Mouse (Mus musculus) v-Abl transformed pro-B cells (cell line): ENCODE measurements at regions not wholly inside any gene's neighbourhood (a gene's known extent, or its start where the extent isn't known, plus 50 kb on each side); places are given as distances from the start of the nearest gene placed in this dataset.

ENCODE experiments used
- in situ Hi-C, 2 experiments: fragments of 400-800 bp; cut with MboI; formaldehyde crosslinking; loops; one replicate each; pipeline ENCODE4 v1.15.1; 2025; ENCODE audit not compliant: unreplicated experiment in 2 of 2

DNA sequence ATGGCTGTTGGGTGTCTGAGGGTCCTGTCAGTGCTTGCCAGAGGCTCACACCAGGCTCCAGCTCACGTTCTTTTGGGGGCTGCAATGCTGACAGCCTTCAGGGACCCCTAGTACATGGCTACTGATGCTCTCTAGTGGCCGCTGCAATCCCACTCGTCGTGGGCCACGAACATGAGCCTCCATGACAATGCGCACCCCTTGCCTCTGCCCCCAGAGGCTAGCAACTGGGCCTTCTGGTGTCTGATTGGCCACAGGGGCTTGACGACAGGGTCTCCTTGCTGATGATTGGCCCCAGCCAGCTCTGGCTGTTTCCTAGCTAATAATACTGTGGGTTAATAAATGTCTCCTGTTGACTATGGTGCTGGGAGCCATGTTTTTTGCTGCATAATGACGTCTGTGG lies 61.1 kb downstream of the Rtl1 start:
- in situ Hi-C loops: loop anchor here in 1 of 2 experiments (10.0 kb wide), 1 partner anchor 104 kb away; no protein-coding TSS in a partner anchor

DNA sequence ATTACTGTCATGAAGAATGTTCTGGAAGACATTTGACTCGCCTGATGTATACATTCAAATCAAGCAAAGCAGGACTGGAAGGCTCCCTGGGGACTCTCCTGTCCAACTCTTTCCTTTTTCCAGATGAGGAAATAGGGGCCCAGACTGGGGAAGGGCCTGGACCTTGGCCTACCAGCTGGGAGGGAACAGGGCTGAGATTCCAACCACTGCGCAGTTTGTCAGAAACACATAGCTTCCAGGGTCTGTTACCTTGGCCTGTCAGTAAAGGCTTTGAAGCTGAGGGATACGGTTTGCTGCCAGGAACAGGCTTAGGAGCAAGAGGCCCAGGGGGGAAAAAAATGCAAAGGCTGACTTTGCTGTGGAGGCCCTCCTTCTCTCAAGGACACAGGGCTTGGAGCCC lies 61.5 kb downstream of the Rtl1 start:
- in situ Hi-C loops: loop anchor here in 1 of 2 experiments (10.0 kb wide), 1 partner anchor 104 kb away; no protein-coding TSS in a partner anchor

DNA sequence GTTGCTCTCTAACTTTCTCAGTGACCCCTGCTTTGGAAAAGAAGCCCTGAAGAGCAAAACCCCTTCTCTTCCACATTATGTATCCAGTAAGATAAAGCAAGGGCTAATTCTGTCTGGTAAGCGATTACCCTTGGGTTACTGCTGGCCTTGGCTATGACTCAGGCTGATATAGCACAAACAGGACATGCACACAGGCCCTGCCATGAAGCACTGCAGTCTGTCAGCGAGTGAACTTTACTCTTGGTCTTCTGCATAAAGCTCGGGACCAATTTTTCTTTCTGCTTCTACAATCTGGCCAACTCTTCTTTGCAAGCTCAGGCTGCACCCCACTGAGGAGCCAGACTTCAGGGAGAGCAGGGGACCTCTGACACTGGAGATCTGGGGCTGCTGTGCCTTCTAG lies 63.6 kb downstream of the Rtl1 start:
- in situ Hi-C loops: loop anchor here in 1 of 2 experiments (10.0 kb wide), 1 partner anchor 102 kb away; no protein-coding TSS in a partner anchor

DNA sequence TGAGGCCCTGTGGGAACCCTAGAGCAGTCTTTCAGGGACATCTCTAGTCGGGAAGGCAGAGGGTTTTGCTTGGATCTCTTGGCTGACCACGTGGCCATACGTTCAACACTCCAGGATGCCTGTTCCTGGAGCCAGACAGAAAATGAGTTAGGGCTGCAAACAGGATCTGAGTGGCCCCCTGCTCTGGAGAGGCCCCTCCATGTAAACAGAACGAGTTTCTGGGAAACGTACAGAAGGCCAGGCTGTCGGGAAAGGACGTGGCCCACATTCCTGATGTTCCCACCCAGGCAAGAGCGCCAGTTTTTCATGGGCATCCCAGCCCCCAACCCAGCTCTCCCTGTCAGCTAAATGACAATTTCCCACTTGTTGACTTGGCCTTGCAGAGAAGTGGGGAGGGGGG lies 67.7 kb downstream of the Rtl1 start:
- in situ Hi-C loops: loop anchor here in 1 of 2 experiments (10.0 kb wide), 1 partner anchor 98 kb away; no protein-coding TSS in a partner anchor

DNA sequence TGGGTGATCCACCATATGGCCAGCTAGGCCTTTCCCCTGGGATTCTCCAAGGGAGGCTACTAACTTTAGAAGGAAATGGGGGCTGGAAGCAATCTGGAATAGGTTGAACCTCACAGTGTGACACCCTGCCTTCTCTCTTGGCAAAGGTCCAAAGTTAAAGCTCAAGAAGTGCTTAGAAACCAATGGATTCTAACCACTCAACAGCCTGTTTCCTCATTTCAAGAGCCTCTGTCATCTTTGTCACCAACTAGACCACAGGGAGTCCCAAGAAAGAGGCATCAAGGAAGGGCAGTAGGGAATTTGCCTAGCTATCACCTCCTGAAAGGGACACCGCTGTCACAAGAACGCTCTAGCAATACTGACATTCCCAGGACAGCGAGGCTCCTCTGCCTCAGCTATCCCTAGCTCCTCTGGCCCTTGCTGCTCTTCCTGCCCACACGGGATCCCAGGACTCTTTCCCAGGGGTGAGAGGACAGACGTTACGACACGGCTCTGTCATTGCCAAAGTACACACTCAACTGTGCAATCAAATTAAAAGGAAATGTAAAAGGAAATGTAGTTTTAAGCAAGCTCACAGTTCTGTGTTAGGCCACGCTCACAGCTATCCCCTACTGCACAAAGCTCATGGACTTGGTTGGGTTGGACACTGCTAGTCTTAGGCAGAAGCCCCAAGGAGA lies 68.6 kb downstream of the Rtl1 start:
- in situ Hi-C loops: loop anchor here in 1 of 2 experiments (10.0 kb wide), 1 partner anchor 97 kb away; no protein-coding TSS in a partner anchor

DNA sequence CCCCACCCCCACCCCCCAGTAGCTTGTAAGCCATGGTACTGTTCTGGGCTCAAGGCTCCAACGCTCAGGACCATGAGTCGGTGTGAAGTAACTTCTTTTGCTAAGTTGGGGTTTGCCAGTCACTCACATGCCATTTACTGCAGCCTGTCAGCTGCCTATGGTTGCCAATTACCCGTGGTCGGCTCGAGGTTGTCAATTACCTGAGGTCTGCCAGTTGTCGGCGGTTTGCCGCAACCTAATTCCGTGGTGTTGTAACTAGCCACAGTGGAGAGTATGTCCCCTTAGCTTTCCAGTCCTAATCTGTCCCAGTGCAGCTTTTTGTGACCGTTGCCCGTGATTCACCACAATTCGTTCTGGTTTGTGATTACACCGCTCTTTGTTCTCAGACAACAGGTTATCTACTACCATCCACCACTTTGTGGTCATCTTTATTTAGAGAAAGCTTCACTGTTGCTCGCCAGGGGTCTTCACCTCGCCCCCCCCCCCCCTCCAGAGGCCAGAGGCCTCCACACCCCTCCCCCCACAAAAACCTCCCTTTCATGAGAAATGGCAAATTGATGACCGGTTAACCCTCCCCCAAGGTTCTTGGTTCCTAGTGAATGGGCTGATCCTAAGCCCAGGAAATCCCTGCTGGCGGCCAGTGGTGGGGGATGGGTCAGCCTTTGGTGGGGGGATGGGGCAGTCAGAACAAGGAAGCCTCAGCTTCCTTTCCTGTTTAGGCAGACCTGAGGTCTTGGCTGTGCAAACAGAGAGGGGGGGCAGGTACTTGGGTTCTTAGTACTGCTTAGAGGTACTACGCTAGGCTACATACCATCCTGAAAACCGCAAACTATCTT lies 69.7 kb downstream of the Rtl1 start:
- in situ Hi-C loops: loop anchor here in 1 of 2 experiments (10.0 kb wide), 1 partner anchor 96 kb away; no protein-coding TSS in a partner anchor

DNA sequence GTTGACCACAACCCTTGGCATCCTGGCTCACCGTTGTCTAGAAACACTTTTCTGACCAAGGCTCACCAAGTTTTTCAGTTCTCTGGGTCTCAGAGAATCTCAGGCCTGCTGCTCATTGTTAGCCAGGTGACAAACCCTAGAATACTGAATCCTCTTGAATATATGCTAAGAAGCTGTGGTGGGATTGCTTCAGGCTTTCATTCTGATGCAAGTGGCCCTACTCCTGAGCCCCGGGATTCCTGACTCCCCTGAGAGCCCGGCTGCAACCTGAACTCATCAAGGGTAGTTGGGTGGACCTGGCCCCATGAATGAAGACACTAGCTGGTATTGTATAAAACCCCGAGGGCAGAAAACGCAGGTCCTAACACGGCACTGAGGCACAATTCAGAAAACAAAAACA lies 70.6 kb downstream of the Rtl1 start:
- in situ Hi-C loops: no loop called here

DNA sequence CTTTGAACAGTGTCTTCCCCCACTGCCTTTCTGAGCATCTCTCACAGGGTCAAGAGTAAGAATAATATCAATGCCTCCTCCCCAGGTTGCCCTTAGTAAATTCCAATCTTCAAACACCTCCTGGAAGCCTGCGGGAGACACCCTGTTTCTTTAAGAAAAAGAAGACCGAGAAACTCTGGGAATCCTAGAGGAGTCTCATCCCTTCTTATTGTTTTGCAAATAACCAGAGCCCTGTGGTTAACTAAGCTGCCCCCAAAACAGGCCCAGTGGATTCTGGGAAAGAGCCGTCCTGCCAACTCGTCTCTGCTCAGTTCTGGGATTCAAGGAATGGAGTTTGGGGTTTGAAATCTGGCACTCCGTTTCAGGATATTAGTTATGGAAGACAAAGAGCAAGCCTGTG lies 71.2 kb downstream of the Rtl1 start:
- in situ Hi-C loops: no loop called here

DNA sequence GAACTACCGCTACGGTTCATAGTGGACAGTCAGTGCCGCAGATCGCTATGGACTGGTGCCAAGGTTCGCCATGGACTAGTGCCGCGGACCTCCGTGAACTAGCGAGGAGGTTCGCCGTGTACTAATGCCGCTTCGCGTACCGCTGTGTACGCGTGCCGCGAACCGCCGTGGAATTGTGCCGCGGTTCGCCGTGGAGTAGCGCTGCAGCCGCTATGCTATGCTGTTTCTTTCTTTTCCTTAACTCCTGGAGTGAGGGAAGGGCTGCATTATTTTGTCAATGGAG lies 71.9 kb downstream of the Rtl1 start:
- in situ Hi-C loops: no loop called here

DNA sequence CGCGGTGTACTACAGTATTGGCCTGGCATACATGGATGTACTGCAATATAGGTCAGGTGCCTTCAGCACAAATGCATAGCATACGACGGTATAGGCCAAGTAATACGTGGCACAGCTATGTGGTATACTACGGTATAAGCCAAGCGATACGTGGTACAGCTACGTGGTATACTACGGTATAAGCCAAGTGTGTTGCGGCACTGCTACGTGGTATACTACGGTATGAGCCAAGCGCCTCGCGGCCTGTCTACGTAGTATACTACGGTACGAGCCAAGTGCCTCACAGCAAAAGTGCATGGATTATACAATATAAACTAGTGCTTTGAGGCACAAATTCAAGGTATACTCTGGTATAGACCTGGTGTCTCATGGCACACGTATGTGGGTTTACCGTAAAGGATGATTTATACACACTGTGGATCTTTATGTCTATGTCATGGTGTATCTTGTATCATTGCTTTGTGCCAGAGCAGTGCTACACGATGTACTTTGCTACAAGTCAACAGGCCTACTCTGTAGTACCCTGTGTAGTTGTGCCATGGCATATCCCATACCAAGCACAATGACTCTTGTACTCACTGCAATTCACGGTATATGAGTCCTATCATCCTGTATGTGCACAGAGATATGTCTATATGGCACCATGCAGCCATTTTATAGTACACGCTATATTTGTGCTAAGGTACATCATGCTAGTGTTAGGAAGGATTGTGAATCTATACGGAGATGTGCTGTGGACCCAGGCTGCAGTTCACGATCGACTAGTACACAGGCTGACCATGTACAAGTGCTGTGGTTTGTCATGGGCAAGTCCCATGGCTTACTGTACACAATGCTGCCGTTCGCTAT lies 72.5 kb downstream of the Rtl1 start:
- in situ Hi-C loops: no loop called here

DNA sequence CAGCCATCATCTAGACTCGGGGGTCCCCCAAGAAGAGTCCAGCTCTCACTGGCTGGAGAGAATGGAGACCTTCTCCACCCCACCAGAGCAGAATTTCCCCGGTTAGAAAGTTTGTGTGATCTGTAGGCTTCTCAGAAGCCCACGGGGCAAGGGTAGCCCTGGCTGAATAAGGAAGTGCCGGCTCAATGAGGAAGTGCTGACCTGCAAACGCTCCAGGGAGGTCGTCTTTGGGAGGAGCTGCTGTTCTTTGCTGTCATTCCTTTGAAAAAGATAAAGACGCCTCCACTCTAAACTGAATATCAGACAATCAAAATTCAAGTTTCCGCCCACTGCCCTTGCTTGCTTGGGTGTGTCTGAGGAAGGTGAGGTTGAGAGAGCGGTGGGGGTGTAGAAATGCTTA lies 73.0 kb downstream of the Dlk1 start:
- in situ Hi-C loops: no loop called here

DNA sequence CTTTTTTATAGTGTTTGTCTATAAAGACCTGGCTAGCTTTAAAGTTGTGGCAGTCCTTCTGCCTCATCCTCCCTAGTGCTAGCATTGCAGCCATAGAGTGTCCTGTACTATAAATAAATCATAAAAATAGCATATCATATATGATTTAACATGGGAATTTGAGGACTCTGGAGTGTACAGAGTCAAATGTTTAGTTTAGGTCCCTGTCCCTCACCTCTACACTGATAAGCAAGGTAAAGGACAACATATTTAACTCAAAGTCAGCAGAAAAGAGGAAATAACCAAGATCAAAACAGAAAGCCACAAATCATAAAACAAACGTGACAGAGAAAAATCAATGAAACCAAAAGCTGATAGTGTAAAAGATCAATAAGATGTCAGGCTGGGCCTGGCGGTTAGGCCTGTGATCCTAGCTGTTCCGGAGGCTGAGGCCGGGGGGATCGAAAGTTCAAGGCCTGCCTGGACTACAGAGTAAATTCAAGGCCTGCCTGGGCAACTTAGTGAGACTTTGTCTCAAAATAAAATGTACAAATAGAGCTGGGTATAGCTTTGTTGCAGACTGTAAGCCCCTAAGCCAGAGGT lies 68.7 kb downstream of the Dlk1 start:
- in situ Hi-C loops: no loop called here

DNA sequence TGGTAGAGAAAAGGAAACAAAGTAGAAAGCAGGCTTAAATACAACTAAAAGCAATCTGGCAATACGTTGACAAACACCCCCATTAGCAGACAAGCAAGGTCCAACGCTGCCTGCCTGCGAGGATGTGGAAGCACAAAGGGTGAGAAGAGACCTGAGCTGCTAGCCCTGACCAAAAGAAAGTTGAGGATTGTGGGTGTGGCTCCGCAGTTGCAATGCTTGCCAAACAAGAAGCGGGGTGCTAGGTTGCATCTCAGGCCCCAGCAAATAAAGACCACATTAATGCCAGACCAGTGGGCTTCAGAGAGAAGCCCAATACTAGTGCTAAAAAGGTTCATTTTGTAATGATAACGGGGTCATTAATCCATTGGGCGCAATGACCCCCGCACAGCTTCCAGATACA lies 67.8 kb downstream of the Dlk1 start:
- in situ Hi-C loops: no loop called here

DNA sequence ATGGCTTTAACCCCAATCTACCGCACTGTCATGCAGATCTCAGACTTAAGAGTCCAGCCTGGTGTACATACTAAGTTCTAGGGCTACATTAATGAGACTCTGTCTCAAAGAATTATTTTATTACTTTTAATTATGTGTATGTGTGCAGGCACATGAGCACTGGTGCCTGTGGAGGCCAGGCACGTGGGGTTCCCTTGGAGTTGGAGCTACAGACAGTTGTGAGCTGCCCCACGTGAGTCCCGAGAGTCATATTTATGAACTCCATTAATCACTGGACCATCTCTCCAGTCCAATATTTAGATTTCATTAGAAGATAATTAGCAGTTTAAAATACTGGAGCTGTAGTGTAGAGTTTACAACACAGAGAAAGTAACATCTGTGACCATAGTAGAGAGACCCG lies 67.2 kb downstream of the Dlk1 start:
- in situ Hi-C loops: no loop called here

DNA sequence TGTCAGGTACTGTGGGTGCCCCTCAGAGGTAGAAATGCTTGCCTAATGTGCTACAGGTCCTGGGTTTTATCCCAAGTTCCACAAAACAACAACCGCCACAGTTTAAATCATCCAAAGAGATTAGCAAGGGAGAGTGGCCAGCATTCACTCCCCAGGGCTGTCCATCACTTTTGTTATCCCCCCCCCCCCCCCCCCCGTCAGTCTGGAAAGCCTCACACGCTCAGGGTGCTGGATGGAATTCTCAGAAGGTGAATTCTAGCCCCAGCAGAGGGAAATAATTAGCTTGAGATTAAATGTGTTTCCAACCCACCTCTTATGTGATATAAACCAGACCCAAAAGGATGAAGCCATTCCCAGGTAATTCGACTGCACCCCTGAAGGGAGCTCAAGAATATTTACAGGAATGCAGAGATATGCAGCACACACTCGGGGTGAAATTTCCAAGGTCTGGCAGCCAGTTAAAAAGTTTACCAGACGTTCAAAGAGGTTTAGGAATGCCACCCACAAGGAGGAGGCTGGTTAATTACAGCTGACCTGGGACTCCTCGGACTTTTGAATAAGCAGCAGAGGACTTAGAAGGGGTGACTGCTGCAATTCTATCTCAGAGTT lies 65.9 kb downstream of the Dlk1 start:
- in situ Hi-C loops: no loop called here

DNA sequence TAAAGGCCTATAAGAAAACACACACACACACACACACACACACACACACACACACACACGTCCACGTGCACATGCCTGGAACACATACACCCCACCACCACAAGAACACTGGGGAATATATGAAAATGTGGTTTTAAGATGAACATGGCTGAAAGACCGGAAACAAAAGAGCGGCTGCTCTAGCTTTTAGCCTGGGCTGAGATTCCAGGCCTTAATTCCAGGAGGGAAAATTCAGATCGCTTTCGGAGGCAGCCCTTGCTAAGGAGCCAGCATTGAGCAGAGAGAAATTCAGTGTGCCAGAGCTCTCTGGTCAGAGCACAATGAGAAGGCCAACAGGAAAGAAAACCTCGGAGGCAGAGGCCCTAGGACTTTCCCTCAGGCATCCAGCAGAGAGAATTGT lies 65.1 kb downstream of the Dlk1 start:
- in situ Hi-C loops: no loop called here

DNA sequence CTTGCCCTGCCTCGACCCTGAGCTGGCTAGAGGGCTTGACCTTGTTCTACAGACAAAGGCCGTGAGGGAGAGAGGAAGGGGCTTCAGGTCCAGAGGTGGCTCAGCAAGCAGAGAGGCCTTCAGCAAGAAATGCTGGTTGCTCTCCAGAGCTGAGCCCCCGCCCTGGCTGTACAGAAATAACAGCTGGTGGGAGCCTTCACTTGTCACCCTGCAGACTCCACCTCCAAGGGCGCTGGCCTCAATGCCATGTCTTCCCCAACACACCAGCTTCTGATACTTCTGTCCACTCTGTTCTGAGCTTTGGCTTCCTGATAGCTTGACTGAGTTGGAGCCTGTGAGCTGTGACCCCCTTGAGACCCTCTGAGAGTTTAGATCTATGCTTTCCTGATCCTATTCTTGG lies 64.3 kb downstream of the Dlk1 start:
- in situ Hi-C loops: no loop called here

DNA sequence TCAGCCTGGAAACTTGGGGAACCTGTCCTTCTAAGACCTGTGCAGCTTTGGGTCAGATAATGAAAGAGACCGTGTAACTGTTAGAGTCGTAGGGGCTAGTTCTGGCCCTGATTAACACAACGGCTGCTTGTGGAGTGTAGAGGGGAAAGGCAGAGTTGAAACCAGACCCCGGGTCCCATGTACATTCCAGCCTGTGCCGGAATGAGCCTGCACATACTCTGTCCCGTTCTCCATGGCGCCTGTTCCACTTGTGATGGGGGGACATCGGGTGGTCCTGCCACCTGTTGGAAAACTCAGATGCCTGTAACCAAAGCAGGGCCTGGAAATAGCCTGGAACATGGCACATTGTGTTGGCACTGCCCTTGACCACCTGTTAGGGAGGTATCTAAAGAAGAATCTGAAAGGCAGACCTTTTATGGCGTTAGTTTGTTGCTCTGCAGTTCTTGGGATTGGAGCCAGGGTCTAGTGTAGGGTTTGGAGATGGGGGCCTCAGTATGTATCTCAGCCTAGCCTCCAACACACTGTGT lies 61.7 kb downstream of the Dlk1 start:
- in situ Hi-C loops: no loop called here
